Mouse (Mus musculus) left cerebral cortex, postnatal 10 days (tissue): Measurements from ENCODE around the gene Ctdsp1. TPM values are rescaled to one million over a fixed set of nuclear protein-coding genes. Genes with fewer than 3 reads are reported as not detected.
"Not testable (repeated sequence)": the region's sequence is repeated elsewhere in the genome, so short reads cannot be mapped to it uniquely, and the experiment has no call there.

ENCODE experiments used
- DNase-seq, 2 experiments: peaks; one replicate each; pipeline ENCODE4 v3.0.0; 2021 to 2022; ENCODE audit warnings: low spot score in 2 of 2, mixed read lengths in 1 of 2; ENCODE audit errors: extremely low spot score in 1 of 2
- intact Hi-C: fragments of 180-260 bp; cut with DNase I; formaldehyde crosslinking; loops from one replicate; pipeline ENCODE4 v1.15.1; 2025
- total RNA-seq, 2 experiments: library from RNA; stranded (reverse); gene quantifications; 2 replicates each; pipeline ENCODE4 v1.2.3; 2021

Ctdsp1 gene
- total RNA-seq, 2 experiments from 2014 or later, result 17.8 to 17.9 TPM

- DNase-seq, result no peak
- intact Hi-C loops, result loop anchor here (2.0 kb wide), 1 partner anchor 60 kb away; no protein-coding TSS in a partner anchor
These were observed 1.2 kb downstream of the Ctdsp1 start for GRCm38 (mm10) chr1:74392446-74392994.

GRCm38 (mm10) chr1:74393010-74393409, 1.7 kb downstream of the Ctdsp1 start:
- DNase-seq, result no peak
- intact Hi-C loops, result loop anchor here (2.0 kb wide), 1 partner anchor 60 kb away; no protein-coding TSS in a partner anchor

DNA sequence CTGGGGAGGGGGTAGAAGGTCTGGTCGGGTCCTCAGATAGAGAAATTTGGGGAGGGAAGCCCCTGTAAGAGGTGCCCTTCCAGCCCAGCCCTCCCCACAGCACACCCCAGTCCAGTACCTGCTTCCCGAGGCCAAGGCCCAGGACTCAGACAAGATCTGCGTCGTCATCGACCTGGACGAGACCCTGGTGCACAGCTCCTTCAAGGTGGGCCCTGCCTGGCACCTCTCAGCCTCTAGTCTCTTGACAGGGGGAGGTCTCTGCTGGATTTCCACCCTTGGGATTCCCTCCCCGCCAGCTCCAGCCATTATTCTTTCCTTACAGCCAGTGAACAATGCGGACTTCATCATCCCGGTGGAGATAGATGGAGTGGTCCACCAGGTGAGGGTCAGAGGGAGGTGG, 2.4 kb downstream of the Ctdsp1 start:
- no peak for DNase-seq
- intact Hi-C loops, result loop anchor here (2.0 kb wide), 1 partner anchor 59 kb away; no protein-coding TSS in a partner anchor

DNA sequence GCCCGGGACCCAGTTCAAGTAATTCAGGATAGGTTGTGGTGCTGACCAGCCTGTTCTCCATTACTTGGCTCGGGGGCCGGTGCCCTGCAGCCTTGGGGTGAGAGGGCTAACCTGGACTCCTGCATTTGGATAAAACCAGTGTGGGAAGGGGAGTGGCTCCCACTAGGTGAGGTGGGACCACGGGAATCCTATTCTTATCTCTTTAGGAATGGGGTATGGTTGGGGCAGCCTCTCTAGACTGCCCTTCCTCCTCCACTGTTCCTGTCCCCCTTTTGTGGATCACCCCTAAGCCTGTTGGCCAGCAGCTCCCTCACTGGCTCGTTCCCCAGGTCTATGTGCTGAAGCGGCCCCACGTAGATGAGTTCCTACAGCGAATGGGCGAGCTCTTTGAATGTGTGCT, 3.0 kb downstream of the Ctdsp1 start:
- DNase-seq, result no peak
- intact Hi-C loops, result no loop called here

DNA sequence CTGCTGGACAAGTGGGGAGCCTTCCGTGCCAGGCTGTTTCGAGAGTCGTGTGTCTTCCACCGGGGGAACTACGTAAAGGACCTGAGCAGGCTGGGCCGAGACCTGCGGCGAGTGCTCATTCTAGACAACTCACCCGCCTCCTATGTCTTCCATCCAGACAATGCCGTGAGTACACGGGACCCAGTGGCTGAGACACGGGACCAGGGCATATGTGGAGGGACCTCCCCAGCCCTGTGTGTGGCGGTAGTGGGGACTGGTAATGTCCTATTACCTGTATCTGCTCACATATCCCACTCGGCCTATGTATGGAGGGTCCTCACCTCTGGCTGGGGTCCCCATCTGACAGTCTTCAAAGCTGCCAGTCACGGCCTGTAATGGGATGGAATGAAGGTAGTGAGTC, 3.5 kb downstream of the Ctdsp1 start:
- intact Hi-C loops, result no loop called here
- no peak for DNase-seq

DNA sequence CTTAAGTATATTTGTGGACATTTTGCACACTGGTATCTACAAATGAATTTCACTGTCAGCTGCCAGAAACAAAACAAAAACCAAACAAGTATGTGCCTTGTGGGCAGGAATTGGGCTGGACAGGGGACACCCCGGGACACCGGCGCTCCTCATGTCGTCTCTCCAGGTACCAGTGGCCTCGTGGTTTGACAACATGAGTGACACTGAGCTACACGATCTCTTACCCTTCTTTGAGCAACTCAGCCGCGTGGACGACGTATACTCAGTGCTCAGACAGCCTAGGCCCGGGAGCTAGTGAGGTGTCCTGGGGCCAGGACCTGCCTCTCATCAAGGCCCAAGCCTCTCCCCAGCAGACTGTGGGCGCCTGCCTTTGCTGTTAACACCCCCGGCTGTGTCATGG, 4.0 kb downstream of the Ctdsp1 start:
- intact Hi-C loops, result no loop called here
- DNase-seq, result no peak

DNA sequence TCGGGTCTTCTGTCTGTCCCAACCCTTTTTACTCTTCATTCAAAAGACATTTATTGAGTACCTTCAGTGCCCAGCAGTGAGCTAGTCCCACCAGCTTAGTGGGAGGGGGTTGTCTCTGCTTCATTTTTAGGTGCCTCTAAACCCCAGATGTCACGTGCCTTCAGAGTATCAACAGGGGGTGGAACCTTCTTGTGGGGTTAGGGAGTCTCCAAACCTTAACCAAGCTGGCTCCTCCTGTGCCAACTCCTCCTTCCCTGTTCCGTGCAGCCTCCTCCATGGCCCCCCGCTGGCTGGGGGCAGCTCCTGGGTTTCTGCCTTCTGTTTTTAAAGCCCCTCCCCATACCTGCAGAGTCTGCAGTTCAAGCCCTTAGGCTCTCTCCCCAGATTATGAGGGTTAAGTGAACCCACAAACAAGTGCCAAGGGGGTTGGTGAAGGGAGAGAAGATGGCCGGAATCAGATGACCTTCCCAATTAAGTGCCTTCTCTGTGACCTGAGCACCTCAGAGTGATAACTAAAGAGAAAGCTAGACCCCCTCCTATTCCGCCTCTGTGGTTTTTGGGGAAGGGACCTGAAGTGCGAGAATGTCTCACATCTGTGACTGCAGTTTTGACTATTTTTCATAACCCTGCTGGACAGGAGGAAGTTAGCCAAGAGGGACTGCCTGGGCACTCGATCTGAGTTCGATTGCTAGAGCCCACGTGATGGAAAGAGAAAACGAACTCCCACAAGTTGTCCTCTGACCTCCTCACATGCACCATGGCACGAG, 5.3 kb downstream of the Ctdsp1 start:
- DNase-seq, intact Hi-C loops: not testable (repeated sequence)

DNA sequence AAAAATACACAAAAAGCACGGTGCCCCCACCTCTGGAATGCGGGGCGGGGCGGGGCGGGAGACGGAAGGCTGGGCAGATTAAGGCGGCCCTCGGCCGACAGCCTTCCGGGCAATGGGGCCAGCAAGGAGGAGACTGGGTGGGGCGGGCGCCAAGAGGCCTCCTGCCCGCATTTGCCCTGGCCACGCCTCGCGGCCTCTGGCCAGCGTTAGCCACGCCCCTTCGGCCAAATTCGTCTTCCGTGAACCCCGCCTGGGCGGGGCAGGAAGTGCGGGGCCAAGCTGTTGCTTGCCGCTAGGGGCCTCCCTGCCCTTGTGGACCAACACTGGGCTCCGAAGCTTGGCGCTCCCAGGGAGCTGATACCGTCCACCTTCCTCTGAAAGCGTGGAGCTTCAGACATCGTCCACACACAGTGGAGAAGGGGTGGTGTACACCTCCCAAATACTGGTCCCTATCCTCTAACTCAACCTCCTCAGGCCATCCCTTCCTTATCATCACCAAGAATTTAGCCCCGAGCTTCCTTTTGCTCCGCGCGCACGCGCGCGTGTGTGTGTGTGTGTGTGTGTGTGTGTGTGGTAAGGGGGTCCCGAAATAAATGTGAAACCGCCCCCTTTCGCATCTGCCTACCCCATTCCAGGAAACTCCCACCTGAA, 6.1 kb downstream of the Ctdsp1 start:
- intact Hi-C loops, result no loop called here

DNA sequence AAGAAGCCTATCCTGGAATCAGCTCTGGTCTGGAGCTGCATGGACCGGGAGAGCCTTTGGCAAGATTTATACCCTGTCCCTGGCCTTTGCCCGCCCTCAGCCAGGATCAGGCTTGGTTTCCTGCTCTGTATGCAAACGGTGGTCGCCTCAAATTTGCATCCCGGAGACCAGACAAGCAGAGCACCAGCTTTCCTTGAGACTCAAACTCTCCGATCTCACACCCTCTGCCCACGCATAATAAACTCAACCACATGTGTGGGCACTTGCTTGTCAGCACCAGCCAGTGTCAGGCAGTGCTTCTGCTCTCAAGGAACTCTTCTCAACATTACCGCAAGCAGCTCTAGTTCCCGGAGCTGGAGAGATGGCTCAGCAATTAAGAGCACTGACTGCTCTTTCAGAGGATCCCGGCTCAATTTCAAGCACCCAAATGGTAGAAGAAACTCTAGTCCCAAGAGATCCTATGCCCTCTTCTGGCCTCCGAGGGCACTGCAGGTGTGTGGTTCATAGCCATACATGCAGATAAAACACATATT, 6.7 kb downstream of the Ctdsp1 start:
- intact Hi-C loops, result no loop called here
- peak; percentile 36 to 70 for DNase-seq

More for the DNA sequence above, 6.1 kb downstream of the Ctdsp1 start:
- DNase-seq, result peak; percentile 85 to 98

- no peak for DNase-seq
- intact Hi-C loops, result no loop called here
These were observed 9.2 kb downstream of the Ctdsp1 start for GRCm38 (mm10) chr1:74400531-74400930.

- intact Hi-C loops, result no loop called here
These were observed 9.8 kb downstream of the Ctdsp1 start for GRCm38 (mm10) chr1:74401015-74401702.

DNA sequence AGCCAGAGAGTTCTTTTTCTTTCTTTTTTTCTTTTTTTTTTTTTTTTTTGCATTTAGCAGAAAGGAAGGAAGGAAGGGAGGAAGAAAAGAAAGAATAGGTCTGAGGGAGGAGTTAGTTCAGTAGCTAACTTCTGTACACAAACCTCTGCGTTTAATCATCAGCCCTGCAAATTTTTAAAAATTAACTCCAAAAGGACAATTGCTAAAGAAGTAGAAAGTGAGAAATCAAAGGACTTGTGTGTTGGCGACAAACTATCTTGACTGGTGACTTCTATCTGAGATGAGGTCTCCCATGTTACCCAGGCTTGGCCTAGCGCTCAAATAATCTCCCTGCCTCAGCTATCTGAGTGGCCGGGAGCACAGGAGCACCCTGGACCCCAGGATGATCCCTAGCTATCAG, 12.9 kb downstream of the Ctdsp1 start:
- no peak for DNase-seq
- intact Hi-C loops, result no loop called here

More at GRCm38 (mm10) chr1:74401015-74401702, 9.8 kb downstream of the Ctdsp1 start:
- no peak for DNase-seq

DNA sequence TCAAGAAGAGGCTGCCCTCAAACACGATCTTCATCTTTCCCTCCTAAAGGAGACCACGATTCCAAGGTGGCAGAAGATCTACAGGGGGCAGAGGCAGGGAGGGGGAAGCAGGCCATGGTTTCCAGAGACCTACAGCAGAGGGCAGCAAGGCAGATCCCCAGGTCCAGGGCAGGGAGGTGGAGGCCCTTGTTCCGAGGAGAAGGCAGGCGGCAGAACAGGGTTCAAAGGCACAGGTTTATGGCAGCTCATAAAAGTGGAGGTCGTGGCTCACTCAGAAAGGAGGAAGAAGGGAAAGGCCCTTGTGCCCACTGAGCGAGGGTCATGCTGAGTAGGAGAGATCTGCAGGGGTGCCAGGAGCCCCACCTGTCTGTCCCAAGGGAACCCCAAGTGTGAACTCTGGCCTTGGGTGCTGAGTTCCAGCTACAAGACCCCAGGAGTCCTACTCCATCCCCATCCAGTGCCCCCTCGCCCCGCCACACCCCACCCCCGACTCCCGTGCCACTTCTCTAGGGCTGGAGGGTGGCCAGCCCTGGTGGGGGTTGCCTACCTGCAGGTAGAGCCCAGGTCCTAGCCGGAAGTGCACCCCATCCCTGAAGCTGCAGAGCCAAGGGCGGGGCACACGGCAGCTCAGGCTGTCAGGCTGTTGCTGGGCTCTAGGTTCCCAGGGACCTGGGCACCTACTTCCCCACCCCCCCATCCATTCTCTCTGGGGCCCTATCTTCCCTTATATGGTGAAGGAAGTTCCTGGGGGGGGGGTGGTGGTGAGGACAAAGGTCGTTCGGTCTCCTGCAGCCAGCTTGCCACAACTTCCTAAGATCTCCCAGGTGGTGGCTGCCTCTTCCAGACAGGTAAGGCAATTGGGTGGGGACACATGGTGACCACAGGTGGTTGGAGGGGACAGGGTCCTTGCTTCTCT, 17.5 kb downstream of the Ctdsp1 start, which contains the start of gene Vil1:
Gene Vil1, plus strand, starts transcription at position 788 of the 916 bp plus-strand sequence.
- no peak for DNase-seq
- intact Hi-C loops, result no loop called here

DNA sequence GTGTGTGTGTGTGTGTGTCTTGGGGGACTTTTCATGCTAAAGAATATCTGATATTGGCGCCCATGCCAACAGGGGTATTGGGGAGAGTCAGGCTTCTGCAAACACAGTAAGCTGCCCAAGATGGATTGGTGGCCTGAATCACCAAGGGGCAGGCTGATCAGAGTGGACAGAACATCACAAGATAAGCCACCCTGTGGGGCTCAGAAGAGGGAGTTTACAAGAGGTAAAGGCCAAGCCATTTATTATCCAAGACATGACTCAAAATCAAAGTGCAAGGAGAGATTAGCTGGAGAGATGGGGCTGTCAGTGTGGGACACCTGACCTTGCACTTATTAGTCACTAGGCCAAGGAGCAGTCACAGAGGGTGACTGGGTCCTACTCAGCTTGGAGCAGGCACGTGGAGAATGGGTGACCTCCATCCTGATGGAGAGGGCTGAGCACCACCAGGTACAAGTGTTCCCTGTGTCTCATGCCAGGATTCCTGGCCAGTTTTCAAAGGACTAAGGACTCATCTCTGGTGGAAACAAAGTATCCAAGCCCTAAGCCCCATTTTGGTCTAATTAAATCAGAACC, 20.5 kb downstream of the Ctdsp1 start:
- no peak for DNase-seq
- intact Hi-C loops, result no loop called here

GRCm38 (mm10) chr1:74412711-74413110, 21.4 kb downstream of the Ctdsp1 start:
- intact Hi-C loops, result no loop called here
- no peak for DNase-seq

DNA sequence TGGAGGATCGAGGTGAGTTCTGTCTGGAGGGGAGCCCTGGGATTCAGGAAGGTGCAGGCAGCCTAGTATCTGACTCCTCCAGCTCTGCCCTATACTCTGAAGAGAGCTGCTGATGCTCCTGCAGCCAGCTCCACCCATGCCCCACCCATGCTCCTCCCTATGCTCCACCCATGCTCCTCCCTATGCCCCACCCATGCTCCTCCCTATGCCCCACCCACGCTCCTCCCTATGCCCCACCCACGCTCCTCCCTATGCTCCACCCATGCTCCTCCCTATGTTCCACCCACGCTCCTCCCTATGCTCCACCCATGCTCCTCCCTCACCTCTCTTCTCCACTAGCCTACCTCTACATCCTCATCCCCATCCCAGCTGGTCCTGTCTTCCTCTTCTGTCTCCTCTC, 23.8 kb downstream of the Ctdsp1 start:
- intact Hi-C loops, result no loop called here
- no peak for DNase-seq

- DNase-seq, result peak in 1 of 2 experiments; percentile 41
- intact Hi-C loops, result no loop called here
These were observed 27.6 kb downstream of the Ctdsp1 start for GRCm38 (mm10) chr1:74418747-74419439.
